Mouse (Mus musculus) mammary gland, adult 2 months (tissue): Measurements from ENCODE around the gene Gm21789. TPM values are rescaled to one million over a fixed set of nuclear protein-coding genes. Genes with fewer than 3 reads are reported as not detected.

Experiments
- polyA plus RNA-seq: library from polyadenylated mRNA; depleted of rRNA; stranded (reverse); fragments of >200 nt; gene quantifications from 2 replicates; pipeline ENCODE4 v1.2.3, GENCODE M21; 2012; ENCODE audit warnings: low replicate concordance; rRNA removed

The Gm21789 gene
- not detected in 2 replicates for polyA plus RNA-seq

GRCm38 (mm10) chrX:32941468-32941867 is at the start of gene Gm21789:
Gene Gm21789, plus strand, starts transcription at chrX:32941768.

GRCm38 (mm10) chrX:32894325-32894724 is 47.2 kb upstream of the Gm21789 start, which contains the start of gene Btbd35f30:
Gene Btbd35f30, plus strand, starts transcription at chrX:32894625.

GRCm38 (mm10) chrX:32973597-32973996 is 32.0 kb downstream of the Gm21789 start, which contains the start of gene Btbd35f5:
Gene Btbd35f5, plus strand, starts transcription at chrX:32973897.

Other genes with a start within 250 kb of the Gm21789 start
- not detected in 2 replicates for gene Btbd35f21, start 215.7 kb upstream of the Gm21789 start, polyA plus RNA-seq
- gene Btbd35f30, start 47.1 kb upstream of the Gm21789 start, polyA plus RNA-seq: not detected in 2 replicates
- not detected in 2 replicates for gene Btbd35f5, start 32.1 kb downstream of the Gm21789 start, polyA plus RNA-seq